Comparison of ENCODE assay signal across 7 mouse cellular contexts in the genomic region with DNA sequence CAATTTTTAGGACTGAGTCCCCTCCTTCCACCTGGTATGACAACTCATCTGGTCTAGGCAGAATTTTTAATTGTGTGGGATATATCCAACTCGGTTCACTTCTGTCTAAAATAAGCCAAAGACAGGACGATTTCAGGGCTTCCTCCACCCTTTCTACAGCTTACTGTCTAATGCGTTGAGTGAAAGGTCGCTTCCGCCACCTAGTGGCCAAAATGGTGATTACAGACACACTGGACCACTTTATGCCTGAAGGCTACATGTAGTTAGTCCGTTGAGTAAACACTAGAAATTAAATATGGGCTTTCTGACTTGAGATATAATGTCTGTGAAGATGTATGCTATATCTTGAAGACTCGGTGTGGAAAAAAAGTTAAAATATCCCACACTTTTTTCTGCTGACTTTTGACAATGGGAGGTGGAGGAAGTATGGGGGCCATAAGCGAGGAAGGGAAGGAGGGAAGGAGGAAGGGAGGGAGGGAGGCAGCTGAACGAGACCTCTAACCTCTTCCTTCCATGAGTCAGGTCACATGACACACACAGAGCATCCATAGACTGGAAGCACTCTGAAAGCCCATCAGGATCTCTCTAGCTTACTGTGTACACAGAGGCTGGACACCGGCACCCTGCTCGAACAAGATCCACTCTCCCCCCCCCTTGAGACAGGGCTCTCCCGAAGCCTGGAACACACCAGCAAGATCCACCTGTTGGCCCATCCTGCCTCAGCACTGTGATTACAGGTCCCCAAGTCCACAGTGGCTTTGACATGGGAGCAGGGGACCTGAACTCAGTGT. TPM values are rescaled to one million over a fixed set of nuclear protein-coding genes. Genes with fewer than 3 reads are reported as not detected.
DNase-seq lines count a peak whose midpoint lies in the region; ATAC-seq lines count a peak whose summit lies in the region.

No protein-coding gene starts in this region.

- peak; percentile 79 for DNase-seq in adrenal gland, adult 2 months
- peak; percentile 97 for DNase-seq in embryo, embryonic 10 days (ENCODE audit: low spot score)
- DNase-seq in gastrocnemius, postnatal 36 days = peak; percentile 71 to 80
- peak; percentile 64 to 91 for DNase-seq in kidney, adult 8-10 months
- peak; percentile 95 for DNase-seq in limb, embryonic 11.5 days (ENCODE audit: low spot score)
- peak; percentile 85 to 91 for DNase-seq in spleen, postnatal 10 days (ENCODE audit: low spot score in 2 of 2)

- 33% methylated on average over 12 of the region's 12 CpGs for WGBS in limb, embryonic 11.5 days
- 31% methylated on average over 12 of the region's 12 CpGs for WGBS in midbrain, embryonic 16.5 days

- no peak overlapping the region for H3K27ac ChIP-seq in limb, embryonic 11.5 days (replicated peaks; ENCODE audit: low read depth, low read length)
- no peak overlapping the region for H3K27ac ChIP-seq in midbrain, embryonic 16.5 days (ENCODE audit: low read length)

- H3K27me3 ChIP-seq in limb, embryonic 11.5 days (ENCODE audit: control insufficient read depth, insufficient read depth, low read length) = no peaks in the 10 kb centered on the region
- no peaks in the 10 kb centered on the region for H3K27me3 ChIP-seq in midbrain, embryonic 16.5 days (ENCODE audit: control insufficient read depth, insufficient read depth, low read depth, low read length)

- ATAC-seq in limb, embryonic 11.5 days (ENCODE audit: insufficient number of reproducible peaks, low FRiP score, low TSS enrichment, low read depth) = no peak
- peak; percentile 51 for ATAC-seq in midbrain, embryonic 16.5 days

- intact Hi-C loops in gastrocnemius, postnatal 36 days (cut with DNase I) = loop anchor here (2.0 to 10.0 kb wide), 3 partner anchors 107 to 447 kb away; no protein-coding TSS in a partner anchor

- H3K9me3 ChIP-seq in limb, embryonic 11.5 days (ENCODE audit: control insufficient read depth, low read length) = no peaks in the 10 kb centered on the region
- no peaks in the 10 kb centered on the region for H3K9me3 ChIP-seq in midbrain, embryonic 16.5 days (replicated peaks; ENCODE audit: control insufficient read depth, low read length, poor library complexity, severe bottlenecking)

- H3K36me3 ChIP-seq in limb, embryonic 11.5 days (ENCODE audit: control insufficient read depth, insufficient read depth, low read length) = no peaks in the 10 kb centered on the region
- H3K36me3 ChIP-seq in midbrain, embryonic 16.5 days (ENCODE audit: control insufficient read depth, insufficient read depth, low read length) = no peaks in the 10 kb centered on the region

- H3K9ac ChIP-seq in limb, embryonic 11.5 days (ENCODE audit: low read length) = no peak overlapping the region
- no peak overlapping the region for H3K9ac ChIP-seq in midbrain, embryonic 16.5 days (ENCODE audit: low read depth, low read length)

- H3K4me2 ChIP-seq in limb, embryonic 11.5 days (ENCODE audit: low read depth, severe bottlenecking) = no peak overlapping the region
- H3K4me2 ChIP-seq in midbrain, embryonic 16.5 days (ENCODE audit: low read length) = no peak overlapping the region

- H3K4me3 ChIP-seq in limb, embryonic 11.5 days (ENCODE audit: low read depth, low read length) = no peak overlapping the region
- H3K4me3 ChIP-seq in midbrain, embryonic 16.5 days (ENCODE audit: low read depth, low read length) = no peak overlapping the region

- no peaks in the 10 kb centered on the region; the same call in 1 of the 2 replicates for H3K4me1 ChIP-seq in limb, embryonic 11.5 days (ENCODE audit: control insufficient read depth, insufficient read depth, low read length)
- H3K4me1 ChIP-seq in midbrain, embryonic 16.5 days (ENCODE audit: control insufficient read depth, insufficient read depth, low read length) = 0 out of 2 replicates have a peak, but pooled peaks cover 2% of the 10 kb centered on the region

RNA-seq across cellular contexts. Expression of a gene that starts 20.6 kb away (rescaled TPM):
- 10 to 100 TPM in 1 of 2 experiments, 1 to 10 TPM in 1; 2.9 to 18.1 TPM for total RNA-seq in adrenal gland, adult 2 months (2021)
- polyA plus RNA-seq in adrenal gland, adult 2 months (2012; rRNA removed) = 11.9 and 17.9 TPM in 2 replicates
- under 1 TPM; 0.33 to 0.35 TPM for total RNA-seq in gastrocnemius, postnatal 36 days (2021)
- 1.0 and 1.1 TPM in 2 replicates for polyA plus RNA-seq in limb, embryonic 11.5 days (2014; fragmentation: Nextera tagmentation; extraction: Ambion mirVana)
- polyA plus RNA-seq in midbrain, embryonic 16.5 days (2015; fragmentation: Nextera tagmentation; extraction: Ambion mirVana) = 18.2 and 21.4 TPM in 2 replicates

RNA-seq across cellular contexts. Expression of a gene that starts 37.8 kb away (rescaled TPM):
- total RNA-seq in adrenal gland, adult 2 months (2021) = 1 to 10 TPM; 3.5 to 5.2 TPM
- polyA plus RNA-seq in adrenal gland, adult 2 months (2012; rRNA removed) = 0.83 TPM in 2 replicates
- 1 to 10 TPM; 6.4 to 6.6 TPM for total RNA-seq in gastrocnemius, postnatal 36 days (2021)
- polyA plus RNA-seq in limb, embryonic 11.5 days (2014; fragmentation: Nextera tagmentation; extraction: Ambion mirVana) = 43.6 and 44.1 TPM in 2 replicates
- 4.3 TPM in 2 replicates for polyA plus RNA-seq in midbrain, embryonic 16.5 days (2015; fragmentation: Nextera tagmentation; extraction: Ambion mirVana)
